Comparison of ENCODE assay signal across 15 mouse cellular contexts in genomic region chr2:166077371-166077770, GRCm38 (mm10).
"Had no signal": no experiment of that assay in that cellular context is flagged by ENCODE, and none has a peak within 500 bp of the region (broad histone marks: within the 10 kb centered on the region; RNA-seq: fewer than 3 reads in every experiment).

No protein-coding gene starts in this region.

- H3K9me3 ChIP-seq: neural tube, embryonic 13.5 days; stomach, embryonic 15.5 days had no signal

- H3K27me3 ChIP-seq: neural tube, embryonic 13.5 days; stomach, embryonic 15.5 days had no signal

- H3K4me2 ChIP-seq: neural tube, embryonic 13.5 days; stomach, embryonic 15.5 days had no signal

- H3K27ac ChIP-seq: neural tube, embryonic 13.5 days; stomach, embryonic 15.5 days; stomach, postnatal 0 days had no signal

- DNase-seq: retina, postnatal 1 day; right cerebral cortex, adult 18-20 months; right cerebral cortex, postnatal 14 days; right cerebral cortex, postnatal 25 days; right cerebral cortex, postnatal 4 days; spleen, adult 18-20 months; thymus, adult 18-20 months; thymus, adult 2 months; thymus, postnatal 14 days; thymus, postnatal 25 days; thymus, postnatal 36 days; thymus, postnatal 4 days had no signal

- H3K4me3 ChIP-seq: neural tube, embryonic 13.5 days; stomach, embryonic 15.5 days had no signal

- H3K9ac ChIP-seq: neural tube, embryonic 13.5 days; stomach, embryonic 15.5 days had no signal
